Mouse (Mus musculus) bone marrow macrophage, adult 2 months (primary cell): ENCODE data around the gene 2810408A11Rik.

Experiments used
- CTCF ChIP-seq: IDR thresholded peaks from 2 replicates; pipeline ENCODE4 v1.5.1; 2012; ENCODE audit warnings: low read depth, mild to moderate bottlenecking, low read length, moderate library complexity
- POLR2A ChIP-seq: IDR thresholded peaks from 2 replicates; pipeline ENCODE4 v1.6.1; 2012; ENCODE audit warnings: mild to moderate bottlenecking, low read depth, low read length, borderline replicate concordance

DNA sequence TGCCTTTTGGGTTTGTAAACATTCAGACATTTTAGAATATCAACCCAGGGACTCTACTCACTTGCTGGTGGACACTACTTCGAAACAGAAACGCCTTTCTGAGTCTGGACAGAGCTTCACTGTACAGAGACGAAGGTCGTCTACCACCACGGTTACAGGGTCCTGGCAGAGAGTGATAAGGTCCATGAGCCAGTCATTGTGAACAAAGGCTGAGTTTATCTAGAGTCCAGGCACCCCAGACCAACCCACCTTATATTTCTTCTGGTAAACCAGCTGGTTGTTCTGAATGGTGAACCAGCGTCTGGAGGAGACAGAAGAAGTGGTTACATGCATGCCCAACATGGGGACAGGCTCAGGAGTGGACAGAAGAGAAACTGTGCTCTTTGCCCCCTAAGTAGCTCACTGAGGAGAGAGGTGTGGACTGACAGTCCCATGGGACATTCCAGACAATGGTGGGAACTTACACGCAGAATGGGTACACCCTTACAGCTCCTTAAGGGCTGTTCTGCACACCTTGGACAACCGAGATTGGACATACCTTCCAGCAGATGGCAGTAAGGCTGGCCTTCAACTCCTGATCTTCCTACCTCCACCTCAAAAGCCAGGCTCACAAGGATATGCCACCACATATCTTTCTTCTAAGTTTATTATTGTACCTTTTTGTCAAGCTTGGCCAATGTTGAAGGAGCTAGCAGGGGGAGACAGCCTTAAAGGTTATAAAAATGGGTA is 13.7 kb downstream of the 2810408A11Rik start:
- TF ChIP-seq POLR2A (no peak), CTCF (0 out of 2 replicates have a peak, but pooled peaks have one; percentile 6)
